Mouse (Mus musculus): ENCODE data around the gene Lats2. TPM values are rescaled to one million over a fixed set of nuclear protein-coding genes. Genes with fewer than 3 reads are reported as not detected.

Gene Lats2
- 1 to 10 TPM; 2.0 to 8.3 TPM for polyA plus RNA-seq (2012; fragmentation: generic; extraction: Trizol)

GRCm38 (mm10) chr14:57758237-57758636 is at the start of gene Lats2:
Gene Lats2 (minus strand): TSS chr14:57758388.

GRCm38 (mm10) chr14:57797991-57798931 is 40.1 kb upstream of the Lats2 start, which contains the start of gene Sap18:
Gene Sap18 (plus strand): TSS chr14:57798180.

GRCm38 (mm10) chr14:57746001-57746771 is 12.0 kb downstream of the Lats2 start, which contains the start of gene Gm49361:
Gene Gm49361 (minus strand): TSS chr14:57746103.

GRCm38 (mm10) chr14:57664822-57665627 is 93.2 kb downstream of the Lats2 start, which contains the start of gene Xpo4:
Gene Xpo4 (minus strand): TSS chr14:57665430.

Other genes with a start within 250 kb of the Lats2 start
- gene Il17d, start 233.6 kb downstream of the Lats2 start, polyA plus RNA-seq (2012; fragmentation: generic; extraction: Trizol) = 1 to 10 TPM in 1 of 2 experiments, under 1 TPM in 1; 0.53 to 5.1 TPM
- 10 to 100 TPM; 72.1 to 77.6 TPM for gene Eef1akmt1, start 186.8 kb downstream of the Lats2 start, polyA plus RNA-seq (2012; fragmentation: generic; extraction: Trizol)
- gene Xpo4, start 93.0 kb downstream of the Lats2 start, polyA plus RNA-seq (2012; fragmentation: generic; extraction: Trizol) = 1 to 10 TPM in 1 of 2 experiments, under 1 TPM in 1; 0.78 to 1.9 TPM
- gene Gm49361, start 12.3 kb downstream of the Lats2 start, polyA plus RNA-seq (2012; fragmentation: generic; extraction: Trizol) = not detected
- 100 to 1,000 TPM in 1 of 2 experiments, 10 to 100 TPM in 1; 52.8 to 253 TPM for gene Sap18, start 39.8 kb upstream of the Lats2 start, polyA plus RNA-seq (2012; fragmentation: generic; extraction: Trizol)
- gene Ska3, start 67.8 kb upstream of the Lats2 start, polyA plus RNA-seq (2012; fragmentation: generic; extraction: Trizol) = 1 to 10 TPM; 2.0 to 8.0 TPM
- gene Mrpl57, start 67.8 kb upstream of the Lats2 start, polyA plus RNA-seq (2012; fragmentation: generic; extraction: Trizol) = 100 to 1,000 TPM; 117 to 165 TPM
- 1 to 10 TPM in 1 of 2 experiments, under 1 TPM in 1; 0.84 to 6.3 TPM for gene Zdhhc20, start 131.9 kb upstream of the Lats2 start, polyA plus RNA-seq (2012; fragmentation: generic; extraction: Trizol)
- gene Micu2, start 240.9 kb upstream of the Lats2 start, polyA plus RNA-seq (2012; fragmentation: generic; extraction: Trizol) = 10 to 100 TPM in 1 of 2 experiments, 1 to 10 TPM in 1; 2.9 to 30.2 TPM